Mouse (Mus musculus): Measurements from ENCODE around the gene Cnih2.

GRCm38 (mm10) chr19:5072389-5073019, 25.8 kb downstream of the Cnih2 start:
- no peak for TF ChIP-seq CTCF (IDR thresholded peaks at IDR 0.05)
- TF ChIP-seq EP300 (IDR thresholded peaks at IDR 0.05), result no peak
